Mouse (Mus musculus): ENCODE measurements at regions not wholly inside any gene's neighbourhood (a gene's known extent, or its start where the extent isn't known, plus 50 kb on each side); places are given as distances from the start of the nearest gene placed in this dataset.
A peak's percentile ranks its signal among the peaks of the same experiment; 100 is the strongest.

- peak; percentile 50 for DNase-seq (ENCODE audit: low spot score)
- Histone ChIP-seq H3K4me1 (peaks cover 44% of the 10 kb centered on the region), H3K9me3 (replicated peaks) (no peaks in the 10 kb centered on the region), H3K27me3 (ENCODE audit: low read depth, poor library complexity, severe bottlenecking) (peaks cover 23% of the 10 kb centered on the region), H3K27ac (replicated peaks) (no peak overlapping the region), H3K36me3 (no peaks in the 10 kb centered on the region), H3K4me3 (no peak overlapping the region)
- 84% methylated on average over 29 of the region's 29 CpGs for WGBS
Observed at GRCm38 (mm10) chr17:45247142-45248137, 186.1 kb downstream of the Cdc5l start.

GRCm38 (mm10) chr17:45244870-45245269 lies 188.7 kb downstream of the Cdc5l start:
- Histone ChIP-seq H3K9me3 (replicated peaks) (no peaks in the 10 kb centered on the region), H3K4me3 (no peak overlapping the region), H3K36me3 (no peaks in the 10 kb centered on the region), H3K4me1 (peaks cover 45% of the 10 kb centered on the region), H3K27ac (replicated peaks) (no peak overlapping the region), H3K27me3 (ENCODE audit: low read depth, poor library complexity, severe bottlenecking) (peaks cover 34% of the 10 kb centered on the region)
- 87% methylated on average over 10 of the region's 10 CpGs for WGBS
- no peak for DNase-seq (ENCODE audit: low spot score)

- Histone ChIP-seq H3K36me3 (no peaks in the 10 kb centered on the region), H3K9me3 (replicated peaks) (no peaks in the 10 kb centered on the region), H3K4me1 (peaks cover 37% of the 10 kb centered on the region), H3K4me3 (no peak overlapping the region), H3K27me3 (ENCODE audit: low read depth, poor library complexity, severe bottlenecking) (peaks cover 39% of the 10 kb centered on the region), H3K27ac (replicated peaks) (no peak overlapping the region)
- WGBS = 81% methylated on average over 7 of the region's 7 CpGs
- no peak for DNase-seq (ENCODE audit: low spot score)
Observed at GRCm38 (mm10) chr17:45243103-45243502, 190.4 kb downstream of the Cdc5l start.

DNA sequence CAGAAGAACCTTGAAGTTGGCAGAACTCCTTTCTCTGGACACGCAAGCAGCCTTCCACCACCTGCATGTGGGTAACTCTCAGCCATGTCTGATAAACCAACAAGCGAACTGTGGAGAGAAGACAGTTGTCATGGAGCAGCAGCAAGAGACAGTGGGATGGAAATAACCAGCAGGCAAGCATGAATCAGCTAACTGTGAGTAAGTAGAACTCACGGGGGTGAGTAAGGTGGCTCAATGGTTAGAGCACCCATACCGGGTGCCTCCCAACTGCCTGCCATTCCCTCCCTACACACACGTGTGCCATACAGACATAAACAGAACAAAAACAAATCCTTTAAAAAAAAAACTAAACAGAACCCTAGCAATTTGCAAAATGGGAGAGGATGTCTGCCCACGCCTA lies 191.5 kb downstream of the Cdc5l start:
- Histone ChIP-seq H3K4me3 (no peak overlapping the region), H3K27me3 (ENCODE audit: low read depth, poor library complexity, severe bottlenecking) (peaks cover 39% of the 10 kb centered on the region), H3K27ac (replicated peaks) (no peak overlapping the region), H3K36me3 (no peaks in the 10 kb centered on the region), H3K9me3 (replicated peaks) (peaks cover 7% of the 10 kb centered on the region), H3K4me1 (peaks cover 27% of the 10 kb centered on the region)
- WGBS = 94% methylated on average over 6 of the region's 6 CpGs
- DNase-seq (ENCODE audit: low spot score) = no peak

DNA sequence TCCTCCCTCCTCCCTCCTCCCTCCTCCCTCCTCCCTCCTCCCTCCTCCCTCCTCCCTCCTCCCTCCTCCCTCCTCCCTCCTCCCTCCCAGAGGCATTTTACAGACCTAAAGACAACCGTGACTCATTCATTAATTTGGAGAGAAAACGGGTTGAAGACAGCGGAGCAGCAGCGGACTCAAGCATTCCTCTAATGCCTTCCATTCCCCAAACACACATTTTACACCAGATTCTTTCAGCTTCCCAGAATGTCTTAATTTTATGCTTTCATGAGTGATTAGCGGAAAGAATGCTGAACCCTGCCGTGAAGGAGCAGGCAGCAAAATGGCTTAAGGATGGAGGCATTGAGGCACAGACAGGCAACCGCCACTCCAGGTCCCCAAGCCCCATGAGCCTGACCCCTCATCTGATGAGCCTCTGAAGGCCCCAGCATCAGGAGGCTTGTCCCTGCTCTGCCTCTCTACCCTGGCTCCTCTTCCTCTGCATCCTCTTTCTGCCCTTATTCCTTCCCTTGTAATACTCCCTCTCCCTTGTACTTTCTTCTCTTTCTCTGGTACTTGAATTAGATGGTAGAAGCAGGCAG lies 192.5 kb downstream of the Cdc5l start:
- no peak overlapping the region for H3K4me3 ChIP-seq
- DNase-seq (ENCODE audit: low spot score) = peak; percentile 42
- peaks cover 23% of the 10 kb centered on the region for H3K4me1 ChIP-seq
- 44% methylated on average over 6 of the region's 7 CpGs for WGBS
- no peak overlapping the region for H3K27ac ChIP-seq (replicated peaks)
- H3K27me3 ChIP-seq (ENCODE audit: low read depth, poor library complexity, severe bottlenecking) = peaks cover 39% of the 10 kb centered on the region
- H3K36me3 ChIP-seq = no peaks in the 10 kb centered on the region
- H3K9me3 ChIP-seq (replicated peaks) = peaks cover 12% of the 10 kb centered on the region

DNA sequence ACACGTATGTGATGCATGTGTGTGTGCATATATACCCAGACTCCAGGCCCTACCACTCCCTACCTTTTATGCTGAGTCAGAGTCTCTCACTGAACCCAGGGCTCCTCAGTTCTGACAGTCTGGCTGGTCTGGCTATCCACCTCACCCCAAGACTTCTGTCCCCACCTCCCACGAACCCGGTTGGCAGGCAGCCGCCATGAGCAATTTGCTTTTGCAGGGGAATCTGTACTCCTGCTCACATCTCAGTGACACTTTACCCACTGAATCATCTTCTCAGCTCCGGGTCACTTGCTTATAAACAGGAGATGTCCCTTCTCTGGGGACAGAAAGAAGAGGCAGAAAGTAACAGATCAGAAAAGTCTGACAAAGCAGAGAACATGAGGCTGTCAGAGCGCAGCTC lies 193.0 kb downstream of the Cdc5l start:
- H3K4me1 ChIP-seq = peaks cover 23% of the 10 kb centered on the region

GRCm38 (mm10) chr17:45237246-45237645 lies 196.3 kb downstream of the Cdc5l start:
- Histone ChIP-seq H3K4me1 (peaks cover 21% of the 10 kb centered on the region), H3K4me3 (no peak overlapping the region), H3K36me3 (no peaks in the 10 kb centered on the region), H3K27me3 (ENCODE audit: low read depth, poor library complexity, severe bottlenecking) (peaks cover 16% of the 10 kb centered on the region), H3K9me3 (replicated peaks) (peaks cover 12% of the 10 kb centered on the region), H3K27ac (replicated peaks) (no peak overlapping the region)
- no peak for DNase-seq (ENCODE audit: low spot score)
- 85% methylated on average over 1 of the region's 1 CpGs for WGBS

More for the DNA sequence above, 193.0 kb downstream of the Cdc5l start:
- no peak for DNase-seq (ENCODE audit: low spot score)
- Histone ChIP-seq H3K27ac (replicated peaks) (0 out of 2 replicates have a peak overlapping the region, but pooled peaks have one; percentile 9), H3K9me3 (replicated peaks) (peaks cover 12% of the 10 kb centered on the region), H3K27me3 (ENCODE audit: low read depth, poor library complexity, severe bottlenecking) (peaks cover 34% of the 10 kb centered on the region), H3K36me3 (no peaks in the 10 kb centered on the region), H3K4me3 (no peak overlapping the region)
- WGBS = 85% methylated on average over 6 of the region's 6 CpGs

- Histone ChIP-seq H3K4me1 (peaks cover 17% of the 10 kb centered on the region), H3K27ac (replicated peaks) (no peak overlapping the region), H3K27me3 (ENCODE audit: low read depth, poor library complexity, severe bottlenecking) (peaks cover 10% of the 10 kb centered on the region), H3K4me3 (no peak overlapping the region), H3K36me3 (no peaks in the 10 kb centered on the region), H3K9me3 (replicated peaks) (peaks cover 12% of the 10 kb centered on the region)
- DNase-seq (ENCODE audit: low spot score) = no peak
- WGBS = 85% methylated on average over 7 of the region's 7 CpGs
Observed at GRCm38 (mm10) chr17:45235401-45235800, 198.1 kb downstream of the Cdc5l start.

DNA sequence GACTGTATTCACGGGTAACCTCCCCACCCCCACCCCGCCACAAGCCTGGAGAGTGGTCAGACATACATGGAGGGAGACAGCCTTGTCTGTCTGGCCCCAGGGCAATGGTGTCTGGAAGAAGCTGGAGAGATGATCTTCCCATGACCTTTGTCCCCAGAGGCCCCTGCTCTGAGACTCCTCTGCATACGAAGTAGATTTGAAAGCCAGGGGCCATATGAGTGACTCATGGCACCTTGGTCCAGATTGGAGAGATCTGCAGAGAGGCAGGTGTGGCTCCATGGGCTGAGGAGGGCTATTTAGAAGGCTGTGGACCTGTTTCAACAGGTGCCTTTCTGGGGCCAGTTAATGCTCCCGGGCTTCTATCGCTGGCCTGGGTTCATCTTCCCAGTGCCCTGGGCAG lies 200.7 kb downstream of the Cdc5l start:
- Histone ChIP-seq H3K27ac (replicated peaks) (peak overlapping the region; percentile 13; the same call in 1 of the 2 replicates), H3K4me3 (no peak overlapping the region), H3K36me3 (no peaks in the 10 kb centered on the region), H3K9me3 (replicated peaks) (peaks cover 11% of the 10 kb centered on the region), H3K27me3 (ENCODE audit: low read depth, poor library complexity, severe bottlenecking) (no peaks in the 10 kb centered on the region; the same call in 1 of the 2 replicates), H3K4me1 (peaks cover 24% of the 10 kb centered on the region)
- WGBS = 67% methylated on average over 5 of the region's 5 CpGs
- no peak for DNase-seq (ENCODE audit: low spot score)

DNA sequence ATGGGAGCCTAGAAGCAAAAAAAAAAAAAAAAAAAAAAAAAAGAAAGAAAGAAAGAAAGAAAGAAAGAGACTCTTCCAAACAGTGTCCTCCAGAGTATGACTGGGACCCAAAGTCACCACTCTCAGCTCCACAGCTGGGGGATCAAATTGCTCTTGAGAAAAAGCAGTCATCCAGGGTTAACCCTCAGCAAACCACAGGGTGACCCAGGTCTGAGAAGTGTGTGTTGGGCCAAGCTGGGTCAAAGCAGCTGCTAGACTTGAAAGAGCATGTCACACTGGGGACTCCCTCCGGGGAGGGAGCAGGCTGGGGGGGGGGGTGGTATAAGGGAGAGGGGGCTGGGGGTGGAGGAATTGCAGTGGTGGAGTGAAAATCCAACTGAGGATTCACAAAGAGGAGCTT lies 206.3 kb downstream of the Cdc5l start:
- no peaks in the 10 kb centered on the region for H3K27me3 ChIP-seq (ENCODE audit: low read depth, poor library complexity, severe bottlenecking)
- no peak for DNase-seq (ENCODE audit: low spot score)
- H3K9me3 ChIP-seq (replicated peaks) = no peaks in the 10 kb centered on the region
- H3K4me1 ChIP-seq = peaks cover 40% of the 10 kb centered on the region
- H3K4me3 ChIP-seq = no peak overlapping the region
- 0% methylated on average over 1 of the region's 1 CpGs for whole genome bisulfite sequencing
- peak overlapping the region; percentile 53 for H3K27ac ChIP-seq (replicated peaks)
- no peaks in the 10 kb centered on the region for H3K36me3 ChIP-seq

DNA sequence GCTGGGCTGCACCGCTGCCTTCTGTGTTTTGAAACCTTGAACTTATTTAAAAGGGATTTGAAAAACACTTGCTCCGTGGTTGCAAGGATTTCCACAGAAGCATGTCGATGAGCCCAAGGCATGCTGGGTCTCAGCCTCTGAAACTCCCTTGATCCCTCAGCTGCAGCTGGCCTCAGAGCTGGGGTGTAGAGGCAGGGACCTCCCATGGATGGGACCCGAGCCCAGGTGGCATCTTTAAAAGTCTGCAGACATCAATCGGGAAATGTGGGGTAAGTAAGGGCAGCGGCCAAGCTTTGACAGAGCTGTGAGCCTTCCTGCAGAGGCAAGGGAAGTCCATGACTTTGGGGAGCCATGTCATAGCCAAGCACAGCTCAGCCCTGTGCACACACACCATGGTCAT lies 207.1 kb downstream of the Cdc5l start:
- H3K27me3 ChIP-seq (ENCODE audit: low read depth, poor library complexity, severe bottlenecking) = no peaks in the 10 kb centered on the region
- DNase-seq (ENCODE audit: low spot score) = no peak
- H3K4me1 ChIP-seq = peaks cover 45% of the 10 kb centered on the region
- WGBS = 39% methylated on average over 6 of the region's 6 CpGs
- H3K4me3 ChIP-seq = no peak overlapping the region
- H3K27ac ChIP-seq (replicated peaks) = peak overlapping the region; percentile 47
- H3K36me3 ChIP-seq = no peaks in the 10 kb centered on the region
- no peaks in the 10 kb centered on the region for H3K9me3 ChIP-seq (replicated peaks)

DNA sequence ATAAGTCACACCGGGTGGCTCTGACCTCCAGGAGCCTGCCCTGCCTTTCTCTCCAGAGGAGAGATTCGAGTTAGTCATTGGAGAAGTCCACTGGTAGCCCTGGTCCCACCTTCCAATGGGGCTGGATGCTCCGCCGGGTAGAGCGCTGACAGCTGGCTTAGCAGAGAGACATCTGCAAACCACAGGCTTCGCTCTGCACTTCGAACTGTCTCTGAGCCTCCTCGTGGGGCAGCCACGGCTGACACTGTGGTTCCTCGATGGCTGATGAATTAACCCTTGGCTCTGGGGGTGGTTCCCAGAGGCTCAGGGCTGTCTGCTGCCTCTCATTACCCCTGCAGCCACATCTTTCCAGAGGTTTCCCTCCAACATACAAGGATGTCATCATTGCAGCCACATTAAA lies 211.9 kb downstream of the Cdc5l start:
- no peaks in the 10 kb centered on the region for H3K27me3 ChIP-seq (ENCODE audit: low read depth, poor library complexity, severe bottlenecking)

GRCm38 (mm10) chr17:45217126-45217525 lies 216.4 kb downstream of the Cdc5l start:
- no peak for DNase-seq (ENCODE audit: low spot score)

More for the DNA sequence above, 211.9 kb downstream of the Cdc5l start:
- no peaks in the 10 kb centered on the region for H3K9me3 ChIP-seq (replicated peaks)
- no peak for DNase-seq (ENCODE audit: low spot score)
- no peaks in the 10 kb centered on the region for H3K36me3 ChIP-seq
- H3K27ac ChIP-seq (replicated peaks) = no peak overlapping the region
- no peak overlapping the region for H3K4me3 ChIP-seq
- H3K4me1 ChIP-seq = peaks cover 37% of the 10 kb centered on the region
- WGBS = 73% methylated on average over 10 of the region's 10 CpGs

More at GRCm38 (mm10) chr17:45217126-45217525, 216.4 kb downstream of the Cdc5l start:
- Histone ChIP-seq H3K27me3 (ENCODE audit: low read depth, poor library complexity, severe bottlenecking) (no peaks in the 10 kb centered on the region), H3K36me3 (no peaks in the 10 kb centered on the region), H3K4me1 (peaks cover 31% of the 10 kb centered on the region), H3K27ac (replicated peaks) (0 out of 2 replicates have a peak overlapping the region, but pooled peaks have one; percentile 6), H3K9me3 (replicated peaks) (0 out of 2 replicates have a peak, but pooled peaks cover 1% of the 10 kb centered on the region), H3K4me3 (no peak overlapping the region)
- WGBS = 86% methylated on average over 5 of the region's 5 CpGs

All from midbrain, embryonic 10.5 days (tissue).